Mouse (Mus musculus): ENCODE measurements around the gene Gm3625. TPM values are rescaled to one million over a fixed set of nuclear protein-coding genes. Genes with fewer than 3 reads are reported as not detected.

Gene Gm3625
- polyA plus RNA-seq, 1 experiment from 2014 or later = not detected

DNA sequence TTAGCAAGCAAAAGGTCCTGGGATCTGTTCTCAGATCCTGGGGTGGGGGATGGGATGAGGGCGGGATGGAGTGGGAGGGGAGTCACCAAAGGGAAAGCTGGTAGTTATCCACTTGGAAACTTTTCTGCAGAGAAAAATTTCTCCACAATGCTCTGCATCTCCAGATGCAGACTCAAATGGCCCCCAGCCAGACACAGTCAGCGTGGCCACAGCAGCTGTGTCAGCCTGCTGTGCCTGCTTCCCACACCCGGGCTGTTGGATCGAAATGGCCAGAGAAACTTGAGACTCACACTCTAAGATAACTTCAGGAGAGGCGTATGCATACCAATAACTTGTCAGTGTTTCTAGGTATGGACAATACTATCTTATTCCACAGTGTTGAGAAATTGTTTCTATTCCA, 46.2 kb downstream of the Gm3625 start:
- WGBS = 36% methylated on average over 5 of the region's 5 CpGs
- no peaks in the 10 kb centered on the region for H3K27me3 ChIP-seq (ENCODE audit: control insufficient read depth, insufficient read depth, low read length)
- H3K4me1 ChIP-seq (ENCODE audit: control insufficient read depth, insufficient read depth, low read length) = peaks cover 3% of the 10 kb centered on the region; the same call in 1 of the 2 replicates
- H3K4me2 ChIP-seq (ENCODE audit: low read depth, low read length) = no peak overlapping the region
- H3K4me3 ChIP-seq (ENCODE audit: low read length) = no peak overlapping the region
- ATAC-seq (replicated peaks; ENCODE audit: extremely low read depth, insufficient read depth, low FRiP score) = peak; percentile 32
- no peaks in the 10 kb centered on the region for H3K9me3 ChIP-seq (replicated peaks; ENCODE audit: control insufficient read depth, low read length)
- no peaks in the 10 kb centered on the region for H3K36me3 ChIP-seq (ENCODE audit: control insufficient read depth, insufficient read depth)
- H3K27ac ChIP-seq (ENCODE audit: low read length) = no peak overlapping the region
- no peak overlapping the region for H3K9ac ChIP-seq (ENCODE audit: low read length)

DNA sequence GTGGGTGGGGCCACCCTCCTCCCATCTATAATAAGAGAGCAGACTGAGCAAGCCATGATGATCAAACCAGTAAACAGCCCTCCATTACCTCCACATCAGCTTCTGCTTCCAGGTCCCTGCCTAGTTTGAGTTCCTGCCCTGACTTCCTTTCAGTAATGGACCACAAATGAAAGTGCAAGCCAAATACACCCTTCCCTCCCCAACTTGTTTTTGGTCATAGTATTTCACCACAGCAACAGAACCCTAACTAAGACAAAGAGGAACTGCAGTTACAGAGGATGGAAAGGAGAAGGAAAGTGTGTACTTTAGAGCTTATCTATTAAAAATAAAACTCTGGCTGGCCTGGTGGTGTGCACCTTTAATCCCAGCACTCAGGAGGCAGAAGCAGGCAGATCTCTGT, 47.3 kb downstream of the Gm3625 start:
- no peaks in the 10 kb centered on the region for H3K27me3 ChIP-seq (ENCODE audit: control insufficient read depth, insufficient read depth, low read length)
- H3K4me2 ChIP-seq (ENCODE audit: low read depth, low read length) = no peak overlapping the region
- H3K9me3 ChIP-seq (replicated peaks; ENCODE audit: control insufficient read depth, low read length) = no peaks in the 10 kb centered on the region
- no peaks in the 10 kb centered on the region for H3K36me3 ChIP-seq (ENCODE audit: control insufficient read depth, insufficient read depth)
- 0 out of 2 replicates have a peak, but pooled peaks cover 2% of the 10 kb centered on the region for H3K4me1 ChIP-seq (ENCODE audit: control insufficient read depth, insufficient read depth, low read length)
- H3K27ac ChIP-seq (ENCODE audit: low read length) = no peak overlapping the region
- no peak for ATAC-seq (replicated peaks; ENCODE audit: extremely low read depth, insufficient read depth, low FRiP score)
- no peak overlapping the region for H3K4me3 ChIP-seq (ENCODE audit: low read length)
- no peak overlapping the region for H3K9ac ChIP-seq (ENCODE audit: low read length)

DNA sequence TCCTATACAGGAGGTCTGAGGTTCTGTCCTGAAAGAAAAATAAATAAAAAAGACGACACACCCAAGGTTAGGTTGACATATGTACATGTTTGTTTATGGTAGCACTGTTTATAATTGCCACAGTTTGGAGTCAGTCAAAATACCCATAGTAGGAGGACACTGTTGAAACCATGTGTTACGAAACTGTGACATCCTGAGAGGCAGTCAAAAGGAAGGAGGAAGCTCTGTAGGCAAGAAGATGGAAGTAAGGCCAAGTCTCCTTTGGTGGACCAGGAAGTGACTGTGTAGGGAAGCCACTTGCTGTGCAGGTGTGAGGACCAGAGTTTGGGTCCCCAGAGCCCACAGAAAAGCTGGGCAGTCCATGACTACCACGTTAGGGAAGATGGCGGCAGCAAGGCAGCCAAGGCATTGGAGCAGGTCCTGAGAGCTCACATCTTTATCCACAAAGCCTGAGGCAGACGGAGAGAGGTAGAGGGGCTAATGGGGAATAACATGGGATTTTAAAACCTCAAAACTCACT, 48.3 kb downstream of the Gm3625 start:
- Histone ChIP-seq H3K4me1 (ENCODE audit: control insufficient read depth, insufficient read depth, low read length) (0 out of 2 replicates have a peak, but pooled peaks cover 2% of the 10 kb centered on the region), H3K27ac (ENCODE audit: low read length) (no peak overlapping the region), H3K4me2 (ENCODE audit: low read depth, low read length) (no peak overlapping the region), H3K9me3 (replicated peaks; ENCODE audit: control insufficient read depth, low read length) (no peaks in the 10 kb centered on the region), H3K36me3 (ENCODE audit: control insufficient read depth, insufficient read depth) (no peaks in the 10 kb centered on the region), H3K9ac (ENCODE audit: low read length) (no peak overlapping the region), H3K27me3 (ENCODE audit: control insufficient read depth, insufficient read depth, low read length) (no peaks in the 10 kb centered on the region), H3K4me3 (ENCODE audit: low read length) (no peak overlapping the region)
- WGBS = 83% methylated on average over 5 of the region's 5 CpGs
- no peak for ATAC-seq (replicated peaks; ENCODE audit: extremely low read depth, insufficient read depth, low FRiP score)

Other genes starting within 250 kb of the Gm3625 start
- 6.0 and 6.2 TPM in 2 replicates for gene Ncoa1, start 115.7 kb downstream of the Gm3625 start, polyA plus RNA-seq (2015; fragmentation: Nextera tagmentation; extraction: Ambion mirVana)
- 32.1 and 33.2 TPM in 2 replicates for gene Itsn2, start 289 bp downstream of the Gm3625 start, polyA plus RNA-seq (2015; fragmentation: Nextera tagmentation; extraction: Ambion mirVana)
- 0.16 and 0.25 TPM in 2 replicates for gene Fam228a, start 145.5 kb upstream of the Gm3625 start, polyA plus RNA-seq (2015; fragmentation: Nextera tagmentation; extraction: Ambion mirVana)
- 2.0 and 2.3 TPM in 2 replicates for gene Pfn4, start 176.1 kb upstream of the Gm3625 start, polyA plus RNA-seq (2015; fragmentation: Nextera tagmentation; extraction: Ambion mirVana)
- 1.5 and 3.0 TPM in 2 replicates for gene Fam228b, start 176.3 kb upstream of the Gm3625 start, polyA plus RNA-seq (2015; fragmentation: Nextera tagmentation; extraction: Ambion mirVana)
- 95.7 and 147 TPM in 2 replicates for gene Sf3b6, start 224.6 kb upstream of the Gm3625 start, polyA plus RNA-seq (2015; fragmentation: Nextera tagmentation; extraction: Ambion mirVana)
- 8.7 and 13.2 TPM in 2 replicates for gene Fkbp1b, start 248.7 kb upstream of the Gm3625 start, polyA plus RNA-seq (2015; fragmentation: Nextera tagmentation; extraction: Ambion mirVana)

Measured in heart, embryonic 16.5 days (tissue).